Mouse (Mus musculus) cerebellum, postnatal 36 days (tissue): ENCODE data around the gene Cilp.
"Not testable (repeated sequence)": the region's sequence is repeated elsewhere in the genome, so short reads cannot be mapped to it uniquely, and the experiment has no call there.

Experiments used
- DNase-seq, 2 experiments: peaks; one replicate each; pipeline ENCODE4 v3.0.0; 2021 to 2022; ENCODE audit warnings: mixed read lengths in 2 of 2

Cilp gene

DNA sequence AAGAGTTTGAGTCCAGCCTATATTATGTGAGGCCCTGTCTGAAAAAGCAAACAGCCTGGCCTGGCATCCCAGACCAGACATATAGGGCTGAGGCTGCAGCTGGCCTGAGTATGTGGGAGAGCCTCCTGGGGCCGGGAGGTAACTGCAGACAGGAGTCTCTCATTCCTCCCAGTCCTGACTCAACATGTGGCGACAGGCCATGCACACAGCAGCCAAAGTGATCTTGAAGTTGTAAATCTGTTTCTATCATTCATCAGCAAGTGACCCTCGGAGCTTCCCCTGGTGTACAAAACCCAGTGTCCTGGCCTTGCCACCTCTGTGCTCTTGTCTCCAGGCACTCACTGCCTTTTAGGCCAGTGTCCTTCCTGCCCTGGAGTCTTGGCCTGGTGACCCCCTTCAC lies 13.0 kb upstream of the Cilp start:
- no peak for DNase-seq

DNA sequence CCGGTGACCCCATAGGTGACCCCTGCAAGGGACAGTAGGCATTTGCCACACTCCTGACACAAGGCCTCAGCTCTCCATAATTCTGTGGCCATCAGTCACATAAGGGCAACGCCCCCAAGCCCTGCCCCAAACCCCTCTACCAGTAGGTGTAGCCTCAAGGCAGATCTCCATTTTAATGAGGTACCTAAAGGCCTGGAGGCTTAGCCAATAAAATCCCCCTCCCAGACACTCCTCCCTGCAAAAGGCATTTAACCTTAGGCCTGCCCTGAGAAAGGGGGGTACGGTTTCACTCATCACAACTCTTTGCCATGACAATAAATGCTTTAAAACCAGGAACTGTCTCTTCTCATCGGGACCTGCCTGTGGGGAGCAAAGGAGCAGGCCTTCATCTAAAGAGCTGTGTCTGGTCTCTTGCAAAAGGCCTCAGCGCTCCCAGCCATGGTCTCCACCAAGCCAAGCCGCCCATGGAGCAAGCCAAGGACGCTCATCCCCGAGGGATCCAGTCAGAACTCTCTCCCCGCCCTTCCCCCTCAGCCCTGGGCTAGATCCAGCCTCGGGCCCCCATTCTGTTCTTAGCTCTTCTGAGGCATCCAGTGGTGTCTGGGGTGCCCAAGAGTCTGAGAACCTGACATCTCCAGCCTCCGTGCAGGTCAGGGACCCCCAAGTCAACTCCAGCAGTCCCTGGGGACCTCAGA lies 8.9 kb upstream of the Cilp start:
- DNase-seq = no peak

DNA sequence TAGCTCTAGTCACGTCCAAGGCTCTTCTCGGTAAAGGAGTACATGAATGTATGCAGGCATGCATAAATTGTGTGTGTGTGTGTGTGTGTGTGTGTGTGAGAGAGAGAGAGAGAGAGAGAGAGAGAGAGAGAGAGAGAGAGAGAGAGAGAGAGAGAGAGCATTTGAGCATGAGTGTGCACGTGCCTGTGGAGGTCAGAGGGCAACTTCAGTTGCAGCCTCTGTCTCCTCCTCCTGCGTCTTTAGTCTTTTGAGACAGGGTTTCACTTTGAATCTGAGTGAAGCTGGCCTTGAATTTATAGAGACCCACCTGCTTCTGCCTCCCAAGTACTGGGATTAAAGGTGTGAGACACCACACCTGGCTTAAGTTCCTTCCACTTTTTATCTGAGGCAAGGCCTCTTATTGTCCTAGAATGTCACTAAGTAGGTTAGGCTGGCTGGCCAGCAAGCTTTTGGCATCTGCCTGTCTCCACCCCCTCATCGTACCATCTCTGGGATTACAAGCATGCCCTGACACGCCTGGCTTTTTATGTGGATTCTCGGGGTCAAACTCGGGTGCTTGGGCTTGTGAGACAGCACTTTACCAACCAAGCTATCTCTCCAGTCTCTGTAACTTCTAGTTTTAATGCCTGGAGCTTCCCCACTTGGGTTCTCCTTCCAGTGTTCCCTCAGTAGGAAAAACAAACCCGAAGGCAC lies 7.6 kb upstream of the Cilp start:
- DNase-seq = no peak

DNA sequence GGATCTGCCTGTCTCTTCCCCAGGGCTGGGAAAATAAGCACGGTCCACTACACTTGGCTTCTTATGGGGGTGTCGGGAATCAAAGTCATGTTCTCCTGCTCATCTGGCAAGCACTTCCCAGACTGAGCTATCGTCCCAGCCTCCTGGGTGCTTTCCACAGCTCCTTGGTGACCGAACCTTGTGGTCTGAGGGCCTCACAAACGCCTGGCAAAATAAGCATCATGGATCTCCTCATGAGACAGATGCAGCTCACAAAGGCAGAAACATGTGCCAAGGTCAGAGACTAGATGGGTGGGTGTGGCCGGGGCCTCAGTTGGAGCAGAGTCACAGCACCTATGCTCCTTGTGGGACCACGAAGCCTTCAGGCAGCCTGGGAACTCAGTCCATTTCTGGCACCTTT lies 5.6 kb upstream of the Cilp start:
- DNase-seq = no peak

DNA sequence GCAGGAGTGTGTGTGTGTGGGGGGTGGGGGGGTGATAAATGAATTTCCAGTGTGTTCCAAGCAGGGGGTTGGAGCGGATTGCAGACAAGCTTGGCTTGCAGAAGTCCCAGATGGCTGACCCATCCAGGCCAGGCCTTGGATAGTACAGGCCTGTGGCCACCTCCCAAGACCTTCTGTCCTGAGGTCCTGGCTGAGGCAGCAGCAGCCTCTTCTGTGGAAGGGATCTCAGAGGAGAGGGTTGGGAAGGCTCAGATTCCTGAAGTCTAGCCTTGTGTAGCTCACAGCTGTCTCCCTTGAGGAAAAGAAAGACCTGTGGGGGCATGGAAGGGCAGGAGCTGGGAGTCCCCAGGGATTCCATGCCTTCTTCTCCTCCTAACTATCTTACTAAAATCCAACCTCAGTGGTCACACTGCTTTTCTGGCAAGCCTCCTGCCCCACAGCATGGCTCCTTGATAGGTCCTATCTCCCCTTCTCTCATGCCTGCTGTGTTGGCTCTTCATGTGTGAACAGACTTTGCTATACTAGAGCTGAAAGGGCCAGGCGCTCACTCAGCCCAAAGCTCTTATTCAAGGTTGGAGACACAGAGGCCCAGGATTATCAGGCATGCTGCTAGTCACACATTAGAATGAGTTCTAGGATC lies 3.3 kb upstream of the Cilp start:
- peak; percentile 57 to 68 for DNase-seq

DNA sequence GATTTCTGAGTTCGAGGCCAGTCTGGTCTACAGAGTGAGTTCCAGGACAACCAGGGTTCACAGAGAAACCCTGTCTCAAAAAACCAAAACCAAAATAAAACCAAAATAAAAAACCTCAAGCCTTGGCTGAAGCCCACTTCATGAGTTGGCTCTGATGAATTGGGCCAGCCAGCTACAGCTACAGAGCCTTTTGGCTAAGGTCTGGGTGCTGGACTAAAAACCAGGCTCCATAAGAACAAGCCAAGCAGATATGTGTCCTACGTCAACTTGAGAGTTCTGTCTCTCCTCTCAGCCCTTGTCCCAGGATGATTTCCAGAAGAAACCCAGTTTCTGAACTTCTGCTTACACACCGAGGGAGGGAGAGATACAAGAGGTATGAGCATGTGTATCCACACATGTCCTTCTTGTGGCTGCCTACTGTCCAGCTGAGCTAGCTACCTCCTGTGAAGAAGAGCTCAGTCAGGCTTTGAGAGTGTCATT lies 2.3 kb upstream of the Cilp start:
- DNase-seq = no peak

DNA sequence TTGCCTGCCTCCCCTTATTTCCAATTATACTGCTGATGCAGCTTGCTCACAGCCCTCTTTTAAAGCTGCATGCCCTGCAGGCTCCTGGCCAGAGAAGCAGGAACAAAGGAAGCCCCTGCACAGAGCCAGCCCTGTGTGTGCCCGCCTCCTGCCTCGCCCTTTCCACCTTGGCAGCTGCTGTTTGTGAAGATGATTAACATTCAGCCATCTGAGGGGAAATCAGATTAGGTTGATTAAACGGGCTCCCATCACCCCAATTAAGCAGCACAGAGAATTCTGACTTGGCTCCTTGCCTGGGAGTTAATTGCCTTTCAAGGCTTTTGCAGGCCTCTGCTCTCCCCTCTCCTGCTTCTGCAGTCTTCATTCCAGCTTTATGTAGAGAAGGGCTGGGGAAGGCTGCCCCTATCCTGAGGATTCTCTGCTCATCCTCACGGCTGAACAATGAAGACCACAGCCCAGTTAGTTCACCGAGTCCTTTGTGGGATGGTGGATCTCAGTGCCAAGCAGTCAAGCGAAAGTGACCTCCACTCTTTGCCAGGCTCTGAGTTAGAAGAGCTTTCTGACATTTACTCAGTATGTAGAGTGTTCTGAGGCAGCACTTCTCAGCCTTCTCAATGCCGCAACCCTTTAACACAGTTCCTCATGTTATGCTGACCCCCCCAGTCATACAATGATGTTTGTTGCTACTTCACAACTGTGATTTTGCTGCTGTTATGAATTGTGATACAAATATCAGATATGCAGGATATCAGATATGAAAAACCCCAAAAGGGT lies 2.9 kb downstream of the Cilp start:
- DNase-seq = peak in 1 of 2 experiments; percentile 23

DNA sequence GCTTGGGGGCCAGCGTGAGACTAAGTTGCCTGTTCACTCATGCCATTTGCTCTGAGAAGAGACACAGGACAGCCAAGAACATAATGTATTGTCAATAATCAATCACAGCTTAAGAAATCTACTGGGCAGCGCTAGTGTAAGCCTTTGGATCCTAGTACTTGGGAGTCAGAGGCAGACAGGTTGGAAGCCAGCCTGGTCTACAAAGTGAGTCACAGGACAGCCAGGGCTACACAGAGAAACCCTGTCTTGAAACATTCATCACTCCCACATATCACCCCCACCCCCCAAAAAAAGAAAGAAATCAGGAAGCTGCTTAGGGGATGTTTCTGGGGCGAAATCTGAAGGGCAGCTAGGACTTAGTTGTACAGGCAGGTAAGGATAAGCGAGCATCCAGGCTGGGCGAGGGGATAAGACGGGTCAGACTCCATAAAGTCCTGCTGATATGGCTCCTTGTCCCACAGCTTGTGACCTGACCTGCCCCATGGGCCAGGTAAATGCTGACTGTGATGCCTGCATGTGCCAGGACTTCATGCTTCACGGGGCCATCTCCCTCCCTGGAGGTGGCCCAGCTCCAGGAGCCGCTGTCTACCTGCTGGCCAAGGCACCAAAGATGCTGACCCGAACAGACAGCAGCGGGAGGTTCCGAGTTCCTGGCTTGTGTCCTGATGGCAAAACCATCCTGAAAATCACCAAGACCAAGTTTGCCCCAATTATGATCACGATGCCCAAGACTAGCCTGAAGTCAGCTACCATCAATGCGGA lies 8.2 kb downstream of the Cilp start:
- no peak for DNase-seq

DNA sequence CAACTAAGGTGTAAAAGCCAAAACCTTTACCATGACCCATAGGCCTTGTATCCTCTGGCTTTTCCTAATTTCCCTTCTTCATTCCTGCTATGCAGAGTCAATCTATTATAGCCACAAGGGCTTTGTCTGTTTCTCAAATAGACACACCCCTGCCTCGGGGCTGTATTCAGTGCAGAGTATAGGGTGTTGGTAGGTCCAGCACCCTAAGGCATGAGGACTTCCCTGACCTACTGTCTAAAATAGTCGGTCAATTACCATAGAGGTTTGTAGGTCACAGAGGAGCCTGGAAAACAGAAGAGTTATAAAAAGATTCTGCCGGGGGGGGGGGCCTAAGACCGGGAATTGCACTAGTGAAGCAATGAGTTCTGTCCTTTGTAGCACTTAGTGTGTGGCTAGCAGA lies 8.9 kb downstream of the Cilp start:
- no peak for DNase-seq

DNA sequence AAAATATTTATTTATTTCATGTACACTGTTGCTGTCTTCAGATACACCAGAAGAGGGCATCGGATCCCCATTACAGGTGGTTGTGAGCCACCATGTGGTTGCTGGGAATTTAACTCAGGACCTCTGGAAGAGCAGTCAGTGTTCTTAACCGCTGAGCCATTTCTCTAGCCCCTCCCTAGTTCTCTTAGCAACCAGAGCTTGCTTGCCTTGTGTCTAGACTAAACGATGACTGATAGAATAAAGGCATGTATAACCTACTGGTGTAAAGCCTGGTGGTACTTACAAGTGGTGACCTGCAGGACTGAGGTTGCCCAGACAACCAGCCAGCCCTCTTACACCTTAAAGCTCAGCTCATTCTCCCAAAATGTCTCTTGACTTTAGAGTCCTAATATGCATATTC lies 9.9 kb downstream of the Cilp start:
- not testable (repeated sequence) for DNase-seq

DNA sequence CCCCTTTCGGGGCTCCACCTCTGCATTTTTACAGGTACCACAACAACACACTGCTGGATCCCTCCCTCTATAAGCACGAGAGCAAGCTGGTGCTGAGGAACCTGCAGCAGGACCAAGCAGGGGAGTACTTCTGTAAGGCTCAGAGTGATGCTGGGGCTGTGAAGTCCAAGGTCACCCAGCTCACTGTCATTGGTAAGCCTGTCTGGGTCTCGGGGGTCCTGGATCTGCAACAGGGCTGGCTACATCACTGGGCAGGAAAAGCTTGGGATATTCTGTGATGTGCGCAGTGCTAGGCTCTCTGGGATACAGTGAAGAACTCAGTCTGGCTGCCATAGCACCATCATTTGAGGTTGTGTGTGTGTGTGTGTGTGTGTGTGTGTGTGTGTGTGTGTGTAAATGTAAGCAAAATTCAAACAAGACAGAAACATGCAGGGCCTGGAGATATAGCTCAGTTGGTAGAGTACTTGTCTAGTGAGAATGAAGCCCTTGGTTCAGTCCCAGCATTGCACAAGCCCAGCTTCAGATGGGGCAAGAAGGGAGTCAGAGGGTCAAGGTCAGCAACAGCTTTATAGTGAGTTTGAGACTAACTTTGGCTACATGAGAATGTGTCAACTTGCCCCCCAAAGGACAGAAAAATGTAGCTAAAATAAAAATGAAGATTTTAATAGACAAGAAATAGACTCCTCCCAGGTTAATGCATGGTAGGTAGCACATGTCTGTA lies 11.0 kb downstream of the Cilp start:
- no peak for DNase-seq

DNA sequence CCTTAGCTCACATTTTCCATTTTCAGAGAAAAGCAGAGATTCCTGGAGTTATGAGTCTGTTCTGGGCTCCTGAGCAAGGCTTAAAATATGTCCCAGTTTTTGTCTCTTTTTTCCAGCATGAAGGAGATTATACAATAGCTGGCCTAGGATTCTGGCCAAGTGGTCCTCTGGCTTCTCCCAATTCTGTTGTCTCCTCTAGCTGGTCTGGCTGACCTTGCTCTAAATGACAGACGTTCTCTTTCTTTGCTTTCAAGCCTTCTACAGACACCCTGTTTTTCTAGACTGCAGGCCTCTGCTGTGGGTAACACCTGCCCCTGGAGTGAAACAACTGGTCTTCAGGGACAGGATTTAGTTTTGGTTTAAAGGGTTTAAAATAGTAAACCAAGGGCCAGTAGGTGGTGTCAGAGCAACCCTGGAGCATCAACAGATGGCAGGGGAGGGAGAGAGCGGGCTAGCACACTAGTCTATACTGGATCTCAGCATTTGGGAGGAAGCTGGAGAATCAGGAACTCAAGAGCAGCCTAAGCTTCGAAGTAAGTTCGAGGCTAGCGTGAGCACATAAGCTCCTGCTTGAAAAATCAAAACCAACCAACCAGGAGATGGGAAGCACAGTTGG lies 16.7 kb downstream of the Cilp start:
- peak; percentile 33 to 43 for DNase-seq

DNA sequence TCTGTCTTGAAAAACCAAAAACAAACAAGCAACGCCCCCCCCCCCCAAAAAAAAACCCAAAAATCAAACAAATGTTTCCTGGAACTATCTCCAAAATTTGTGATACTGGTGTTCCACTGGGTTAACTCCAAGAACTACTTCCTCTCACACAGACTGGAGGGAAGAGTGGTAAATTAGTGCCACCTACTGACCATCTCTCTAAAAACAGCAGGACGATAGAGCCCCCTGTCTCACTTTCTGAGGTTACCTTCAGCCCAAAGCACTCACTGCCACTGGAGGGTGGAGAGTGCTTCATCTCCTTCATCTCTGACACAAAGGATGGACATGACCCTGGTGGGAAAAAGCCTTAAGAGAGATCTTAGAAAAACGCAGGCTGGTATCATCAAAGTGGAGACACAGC lies 18.3 kb downstream of the Cilp start:
- peak in 1 of 2 experiments; percentile 33 for DNase-seq

DNA sequence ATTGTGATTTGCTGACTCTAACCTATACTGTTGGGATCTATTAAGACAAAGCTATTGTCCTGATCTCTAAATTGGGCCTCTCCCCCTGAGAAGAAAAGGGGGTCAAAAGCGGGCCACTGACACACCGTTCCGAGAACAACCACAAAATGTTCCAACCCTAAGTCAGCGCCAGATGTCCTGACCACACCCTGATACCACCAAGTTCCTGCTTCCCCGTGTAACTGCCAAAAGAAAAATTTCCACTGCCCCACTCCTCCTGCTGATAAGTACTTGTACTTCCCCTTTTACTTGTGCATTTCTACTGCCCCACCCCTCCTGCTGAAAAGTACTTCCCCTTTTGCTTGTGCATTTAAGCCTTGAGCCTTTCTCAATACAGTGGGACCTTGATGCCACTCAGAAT lies 23.3 kb downstream of the Cilp start:
- not testable (repeated sequence) for DNase-seq

DNA sequence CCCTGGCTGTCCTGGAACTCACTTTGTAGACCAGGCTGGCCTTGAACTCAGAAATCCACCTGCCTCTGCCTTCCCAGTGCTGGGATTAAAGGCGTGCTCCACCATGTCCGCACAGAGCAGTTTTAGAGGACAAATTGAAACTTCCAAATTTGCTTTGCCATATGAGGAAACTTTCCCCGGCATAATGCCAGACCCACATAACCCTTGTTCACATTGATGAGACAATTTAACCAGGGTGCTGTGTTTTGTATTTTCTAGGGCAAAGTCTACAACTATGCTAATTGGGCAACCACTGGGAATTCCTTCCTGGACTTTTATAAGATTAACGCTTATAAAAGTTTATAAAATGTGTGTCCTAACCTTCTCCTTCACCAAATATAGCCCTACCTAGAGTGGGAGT lies 25.0 kb downstream of the Cilp start:
- DNase-seq = no peak

DNA sequence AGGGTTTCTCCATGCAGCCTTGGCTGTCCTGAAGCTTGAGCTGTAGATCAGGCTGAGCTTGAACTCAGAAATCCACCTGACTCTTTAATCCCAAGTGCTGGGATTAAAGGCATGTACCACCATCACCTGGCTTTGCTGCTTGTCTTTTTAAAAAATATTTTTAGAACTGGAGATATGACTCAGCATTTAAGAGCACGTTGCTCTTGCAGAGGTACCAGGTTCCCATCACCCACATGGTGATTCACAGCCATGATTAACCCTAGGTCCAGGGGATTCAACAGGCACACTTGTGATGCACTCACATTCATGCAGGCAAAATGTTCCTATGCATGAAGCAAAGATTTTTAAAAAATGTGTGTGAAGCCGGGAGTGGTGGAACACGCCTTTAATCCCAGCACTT lies 27.4 kb downstream of the Cilp start:
- no peak for DNase-seq

DNA sequence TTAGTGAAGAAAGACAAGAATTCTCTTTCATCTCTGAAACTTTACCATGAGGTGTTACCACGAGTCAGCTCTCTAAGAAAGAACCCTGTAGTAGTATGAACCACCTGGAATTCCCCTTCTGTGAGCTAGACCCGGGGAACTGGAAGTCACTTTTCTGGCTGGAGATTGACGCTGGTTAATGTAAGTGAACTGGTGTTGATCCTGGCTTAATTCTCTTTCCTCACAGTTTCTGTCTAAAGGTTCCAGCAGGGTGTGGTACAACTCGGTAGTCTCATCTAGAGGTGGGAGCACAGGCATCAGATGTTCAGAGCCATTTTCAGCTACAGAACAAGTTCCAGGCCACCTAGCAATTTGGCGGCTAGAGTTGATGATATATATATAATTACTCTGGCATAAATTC lies 28.1 kb downstream of the Cilp start:
- no peak for DNase-seq

DNA sequence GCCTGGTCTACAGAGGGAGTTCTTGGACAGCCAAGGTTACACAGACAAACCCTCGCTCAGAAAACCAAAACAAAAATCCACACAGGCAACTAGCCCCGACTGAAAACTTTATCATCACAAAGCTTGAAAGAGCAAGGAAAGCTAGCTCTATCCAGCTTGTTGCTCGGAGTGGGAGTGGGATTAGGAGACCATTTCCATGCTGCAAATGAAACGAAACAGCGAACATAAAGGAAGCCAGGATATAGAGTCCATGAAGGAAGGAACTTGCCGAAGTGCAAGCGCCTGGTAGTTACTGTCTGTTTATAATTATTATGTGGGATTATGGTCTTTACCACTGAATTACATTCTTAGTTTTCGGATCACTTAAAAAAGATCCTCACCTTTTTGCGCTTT lies 28.6 kb downstream of the Cilp start:
- no peak for DNase-seq

DNA sequence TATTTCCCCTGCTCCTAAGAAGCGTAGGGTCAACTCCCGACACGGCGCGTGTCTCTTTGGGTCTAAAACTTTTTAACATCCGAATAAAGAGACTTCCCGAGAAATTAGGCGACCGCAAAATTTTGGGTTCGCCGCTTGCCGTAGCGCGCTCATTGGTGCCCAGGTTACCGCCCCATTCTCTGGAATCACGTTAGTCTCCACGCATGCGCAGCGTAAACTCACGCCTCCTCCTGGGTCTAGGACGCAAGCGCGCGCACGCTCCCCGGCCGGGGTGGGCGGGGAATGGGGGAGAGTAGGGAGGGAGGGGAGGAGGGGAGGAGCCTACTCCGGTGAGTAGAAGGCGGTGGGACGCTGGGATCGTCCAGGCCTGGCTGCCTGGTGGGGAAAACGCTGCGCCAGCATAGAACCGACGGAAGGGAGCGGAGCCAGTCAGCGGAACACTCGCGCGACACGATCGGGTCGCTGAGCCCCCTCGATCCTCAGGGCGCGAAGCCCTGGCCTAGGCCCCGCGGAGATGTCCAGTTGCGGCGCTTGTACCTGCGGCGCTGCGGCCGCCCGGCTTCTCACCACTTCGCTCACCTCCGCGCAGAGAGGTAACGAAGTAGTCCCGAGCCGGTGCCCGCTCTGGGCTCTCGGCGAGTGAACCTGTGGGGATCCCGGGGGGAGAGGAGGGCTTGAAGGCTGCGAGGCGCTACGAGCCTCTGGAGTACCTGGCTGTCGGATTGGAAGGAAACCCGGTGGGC lies 29.2 kb downstream of the Cilp start, which contains the start of gene Clpx:
Gene Clpx (plus strand): TSS at position 288 of the 743 bp plus-strand sequence.
- DNase-seq = peak; percentile 97 to 99

DNA sequence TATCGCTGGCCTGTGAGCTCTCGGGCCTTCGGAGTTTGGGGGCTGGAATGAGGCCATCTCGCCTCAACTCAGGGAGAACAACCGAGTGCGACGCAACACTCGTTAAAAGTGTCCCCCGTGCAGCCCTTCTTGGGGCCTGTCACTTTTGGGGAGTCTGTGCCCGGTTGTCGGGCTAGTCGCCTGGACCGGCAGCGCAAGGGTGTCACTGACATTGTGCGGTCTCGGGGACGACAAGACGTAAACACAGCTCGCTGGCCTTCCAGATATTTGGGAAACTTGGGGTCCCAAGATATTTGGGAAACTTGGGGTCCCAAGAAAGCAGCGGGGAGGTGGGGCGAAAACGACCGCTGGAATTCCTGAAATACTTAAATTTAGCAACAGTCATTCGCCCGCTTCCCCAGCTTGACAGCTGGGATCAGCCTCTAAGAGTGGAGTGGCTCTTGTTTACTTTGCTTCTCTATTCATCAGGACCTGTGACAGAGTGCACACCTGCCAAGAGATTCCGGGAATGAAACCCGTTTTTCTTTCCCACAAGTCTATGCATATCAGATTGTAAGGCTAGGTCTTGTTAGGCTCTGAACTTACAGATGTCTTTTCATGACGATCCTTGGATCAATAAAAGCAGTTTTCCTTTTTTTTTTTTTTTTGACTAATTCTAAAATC lies 29.9 kb downstream of the Cilp start:
- DNase-seq = no peak
